Mouse (Mus musculus): Measurements from ENCODE around the gene Alg5. TPM values are rescaled to one million over a fixed set of nuclear protein-coding genes. Genes with fewer than 3 reads are reported as not detected.

Gene Alg5
- polyA plus RNA-seq (2015; fragmentation: Nextera tagmentation; extraction: Ambion mirVana): 38.8 and 41.0 TPM in 2 replicates

DNA sequence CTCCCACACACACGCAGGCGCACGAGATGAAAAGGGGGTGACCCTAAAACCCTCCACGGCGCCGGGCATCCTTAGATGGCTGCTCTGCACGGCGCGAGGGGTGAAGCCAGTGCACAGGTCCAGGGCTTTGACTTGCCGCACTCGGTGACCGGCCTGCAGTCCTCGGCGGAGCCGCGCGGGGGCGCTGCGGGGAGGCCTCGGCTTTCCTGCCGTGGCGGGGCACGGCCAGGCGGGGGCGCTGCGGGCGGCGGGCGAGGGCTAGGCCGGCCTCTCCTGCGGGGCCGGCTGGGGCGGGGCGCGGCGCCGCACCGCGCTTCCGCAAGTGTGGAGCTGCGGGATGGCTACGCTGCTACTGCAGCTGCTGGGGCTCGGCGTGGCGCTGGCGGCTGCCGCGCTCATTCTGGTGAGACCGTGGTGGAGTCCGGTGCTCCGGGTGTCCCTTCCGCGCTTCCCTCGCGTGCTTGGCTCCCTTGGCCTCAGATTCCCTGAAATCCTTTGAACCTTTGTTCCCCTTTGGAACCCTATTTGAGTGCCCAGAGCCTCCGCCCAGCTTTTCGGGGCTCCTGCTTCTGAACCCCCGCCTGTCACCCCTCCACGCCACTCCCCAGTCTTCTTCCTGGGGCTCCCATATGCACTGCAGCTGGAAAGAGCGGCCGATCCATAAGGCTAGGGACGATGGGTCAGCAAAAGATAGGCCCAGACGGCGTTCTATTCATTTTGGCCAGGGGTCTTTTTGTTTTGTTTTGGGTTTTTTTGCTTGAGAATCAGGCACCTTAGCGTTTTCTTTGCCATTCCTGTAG, at the start of gene Alg5, which contains the start of gene Exosc8:
Gene Alg5 (plus strand): TSS at position 293 of the 800 bp plus-strand sequence.
Gene Exosc8 (minus strand): TSS at position 147 of the 800 bp plus-strand sequence.

DNA sequence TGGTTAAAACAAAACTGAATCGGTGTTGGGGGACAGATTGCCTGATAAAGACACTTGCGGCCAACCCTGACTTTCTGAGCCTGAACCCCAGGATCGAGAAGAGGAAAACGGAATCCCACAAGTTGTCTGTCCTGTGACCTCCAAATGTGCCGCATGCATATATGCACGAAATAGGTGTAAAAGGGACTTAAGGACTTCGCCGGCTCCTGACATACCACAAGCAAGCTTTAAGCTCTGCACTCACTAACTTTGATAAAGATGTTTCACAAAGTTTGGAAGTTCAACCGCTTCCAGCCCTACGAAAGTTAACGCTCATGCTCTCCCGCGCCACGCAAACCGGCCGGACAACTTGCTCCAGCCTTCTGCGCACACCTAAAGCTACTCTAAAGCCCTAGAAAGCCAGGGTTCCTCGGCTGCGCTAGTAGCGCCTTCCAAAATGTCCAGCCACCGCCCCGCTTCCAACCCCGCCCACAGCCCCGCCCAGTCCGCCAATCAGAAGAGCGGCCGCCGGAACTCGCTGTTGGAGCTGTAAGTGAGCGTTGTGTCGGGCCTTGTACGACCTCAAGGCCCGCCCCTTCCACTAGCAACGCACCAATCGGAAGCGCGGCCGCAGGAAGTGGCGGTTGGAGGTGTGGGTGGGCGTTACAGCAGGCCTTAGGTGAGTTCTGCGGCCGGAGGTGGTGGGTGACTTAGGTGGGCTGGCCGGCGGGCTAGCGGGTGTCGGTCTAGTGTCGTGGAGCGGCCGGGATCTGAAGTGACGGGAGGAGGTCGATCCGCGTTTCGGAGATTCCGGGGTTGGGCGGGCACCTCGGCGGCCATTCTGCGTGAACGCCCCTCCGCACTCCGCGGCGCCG, 42.9 kb upstream of the Alg5 start, which contains the start of gene Supt20:
Gene Supt20 (plus strand): TSS at position 606 of the 854 bp plus-strand sequence.

DNA sequence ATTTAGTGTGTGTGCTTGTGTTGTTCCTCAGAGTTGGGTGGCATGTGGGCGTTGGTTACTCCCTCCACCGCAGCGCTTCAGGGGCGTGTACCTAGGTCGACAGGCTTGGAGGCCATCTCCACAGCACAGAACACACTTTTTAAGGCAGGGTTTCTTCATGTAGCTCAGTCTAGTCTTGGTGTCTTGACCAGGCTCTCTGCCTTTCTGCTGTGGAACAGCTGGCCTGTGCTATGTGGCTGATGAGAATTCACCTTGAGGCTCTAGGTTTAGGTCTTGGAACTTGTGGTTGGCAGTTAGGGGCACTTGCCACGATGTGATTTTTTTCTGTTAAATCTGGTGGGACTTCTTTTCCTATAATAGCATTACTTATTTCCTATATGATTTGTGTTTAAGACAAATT, 21.1 kb upstream of the Alg5 start, which contains the start of gene Gm21958:
Gene Gm21958 (minus strand): TSS at position 101 of the 400 bp plus-strand sequence.

DNA sequence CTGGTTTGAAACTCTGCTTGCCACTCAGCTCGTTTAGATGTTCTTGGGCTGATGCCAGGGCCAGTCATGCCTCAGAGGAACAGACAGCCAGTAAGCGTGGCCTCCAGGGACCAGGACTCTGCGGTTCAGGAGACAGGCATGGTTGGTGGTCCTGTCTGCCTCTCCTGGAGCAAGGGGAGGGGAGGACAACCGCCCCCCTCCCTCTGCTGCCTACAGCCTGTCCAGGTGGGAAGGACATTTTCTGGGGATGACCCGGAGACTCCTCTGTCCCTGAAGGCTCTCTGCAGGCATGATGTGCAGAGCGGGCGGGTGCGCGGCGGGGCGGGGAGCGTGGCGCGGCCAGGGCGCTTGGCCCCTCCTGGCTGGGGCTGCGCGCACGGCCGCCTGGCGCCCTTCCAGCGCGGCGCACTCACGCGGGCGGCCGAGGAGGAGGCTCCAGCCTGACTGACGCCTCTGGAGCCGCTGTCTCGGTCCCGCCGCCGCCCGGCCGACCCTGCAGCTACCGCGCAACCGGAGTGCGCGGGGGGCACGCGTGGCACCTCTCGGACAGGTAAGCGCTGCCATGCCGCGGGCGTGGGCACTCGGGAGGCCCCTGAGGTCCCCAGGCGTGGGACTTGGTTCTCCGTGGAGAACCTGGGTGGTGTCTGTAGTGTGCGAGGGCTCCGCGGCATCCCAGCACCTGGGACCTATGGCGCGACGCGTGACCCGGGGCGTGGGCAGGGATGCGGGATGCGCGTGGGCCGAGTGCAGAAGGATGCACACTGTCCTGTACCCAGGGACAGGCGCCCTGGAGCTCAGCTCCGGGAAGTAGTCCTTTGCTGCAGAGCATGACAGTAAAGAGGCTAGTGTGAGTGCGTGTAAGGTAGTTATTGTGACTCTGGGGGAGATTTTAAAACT, 20.1 kb downstream of the Alg5 start, which contains the start of gene Smad9:
Gene Smad9 (plus strand): TSS at position 438 of the 897 bp plus-strand sequence.

Other genes with a start within 250 kb of the Alg5 start
- gene Supt20, start 42.7 kb upstream of the Alg5 start, polyA plus RNA-seq (2015; fragmentation: Nextera tagmentation; extraction: Ambion mirVana): 43.5 and 47.1 TPM in 2 replicates
- gene Gm21958, start 21.2 kb upstream of the Alg5 start, polyA plus RNA-seq (2015; fragmentation: Nextera tagmentation; extraction: Ambion mirVana): 0.42 TPM in 1 of 2 replicates, not detected in the other
- gene Exosc8, start 146 bp upstream of the Alg5 start, polyA plus RNA-seq (2015; fragmentation: Nextera tagmentation; extraction: Ambion mirVana): 101 and 107 TPM in 2 replicates
- gene Smad9, start 20.0 kb downstream of the Alg5 start, polyA plus RNA-seq (2015; fragmentation: Nextera tagmentation; extraction: Ambion mirVana): 0.13 and 0.22 TPM in 2 replicates
- 26.1 and 26.8 TPM in 2 replicates for gene Rfxap, start 72.3 kb downstream of the Alg5 start, polyA plus RNA-seq (2015; fragmentation: Nextera tagmentation; extraction: Ambion mirVana)
- not detected in 2 replicates for gene Sertm1, start 180.3 kb downstream of the Alg5 start, polyA plus RNA-seq (2015; fragmentation: Nextera tagmentation; extraction: Ambion mirVana)

Measured in spleen, postnatal 0 days (tissue).